In the genomic region with DNA sequence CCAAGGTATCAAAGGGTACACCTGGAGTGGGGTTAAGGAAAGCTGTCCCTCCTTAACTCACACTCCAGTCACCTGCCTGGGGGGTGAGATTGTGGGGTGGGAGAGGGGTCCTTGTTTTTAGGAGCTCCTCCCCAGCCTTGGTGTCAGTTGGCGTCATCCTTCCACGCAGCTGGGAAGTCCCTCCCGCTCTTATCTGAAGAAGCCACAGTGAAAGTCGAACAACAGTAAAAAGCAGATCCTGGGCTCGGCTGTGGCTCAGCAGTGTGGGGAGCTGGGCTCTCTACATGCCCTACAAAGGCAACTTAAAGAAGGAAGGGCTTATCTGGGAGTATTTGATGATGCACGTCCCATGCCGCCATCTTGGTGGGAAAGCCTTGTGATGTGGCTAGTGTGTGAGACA, we compare ENCODE assay signal across 27 mouse cellular contexts. TPM values are rescaled to one million over a fixed set of nuclear protein-coding genes. Genes with fewer than 3 reads are reported as not detected.
DNase-seq lines count a peak whose midpoint lies in the region; ATAC-seq and TF ChIP-seq lines count a peak whose summit lies in the region.
"Had no signal": no experiment of that assay in that cellular context is flagged by ENCODE, and none has a peak within 500 bp of the region (broad histone marks: within the 10 kb centered on the region; RNA-seq: fewer than 3 reads in every experiment).

No protein-coding gene starts in this region.

- H3K9me3 ChIP-seq in erythroblast, embryonic 14.5 days (ENCODE audit: control insufficient read depth, low read length) = no peaks in the 10 kb centered on the region
- H3K9me3 ChIP-seq: forebrain, embryonic 13.5 days; limb, embryonic 13.5 days; midbrain, embryonic 10.5 days had no signal

- TF ChIP-seq CTCF in left cerebral cortex, adult 2 months (IDR thresholded peaks at IDR 0.05) = no peak

- DNase-seq in T-cell, adult 2 months (ENCODE audit: low spot score) = peak; percentile 48
- DNase-seq in liver = peak; percentile 66
- DNase-seq in left cerebral cortex, adult 2 months (ENCODE audit: extremely low spot score in 1 of 2, low spot score in 2 of 2) = no peak
- no peak for DNase-seq in spleen, postnatal 4 days (ENCODE audit: low spot score in 2 of 2)
- DNase-seq: adrenal gland, postnatal 36 days; cerebellum, postnatal 10 days; embryo, embryonic 11 days; gastrocnemius, postnatal 25 days; kidney, adult 8-10 months; right cerebral cortex, postnatal 25 days had no signal

- peaks cover 59% of the 10 kb centered on the region for H3K4me1 ChIP-seq in erythroblast, embryonic 14.5 days (ENCODE audit: control insufficient read depth)
- H3K4me1 ChIP-seq: forebrain, embryonic 13.5 days; limb, embryonic 13.5 days; midbrain, embryonic 10.5 days; neural tube, embryonic 13.5 days had no signal

- no peak overlapping the region for H3K27ac ChIP-seq in left cerebral cortex, adult 2 months
- H3K27ac ChIP-seq: forebrain, embryonic 13.5 days; hindbrain, postnatal 0 days; limb, embryonic 13.5 days; midbrain, embryonic 10.5 days; neural tube, embryonic 13.5 days; stomach, postnatal 0 days had no signal

- no peaks in the 10 kb centered on the region for H3K27me3 ChIP-seq in erythroblast, embryonic 14.5 days (ENCODE audit: control insufficient read depth)
- H3K27me3 ChIP-seq: forebrain, embryonic 13.5 days; limb, embryonic 13.5 days; neural tube, embryonic 13.5 days had no signal

- no peak for ATAC-seq in erythroblast, adult 5-6 weeks (replicated peaks; ENCODE audit: low FRiP score, poor library complexity, severe bottlenecking)
- 0 out of 2 replicates have a peak, but pooled peaks have one; percentile 15 for ATAC-seq in megakaryocyte, adult 5-6 weeks (ENCODE audit: poor library complexity, severe bottlenecking)
- no peak for ATAC-seq in cerebellum, adult (ENCODE audit: insufficient number of reproducible peaks, low FRiP score, low TSS enrichment)
- ATAC-seq: forebrain, embryonic 13.5 days; hindbrain, postnatal 0 days; Patski had no signal

- intact Hi-C loops in left cerebral cortex, adult 2 months (cut with DNase I) = no loop called here

- peak overlapping the region; percentile 40 for H3K4me3 ChIP-seq in erythroblast, embryonic 14.5 days (replicated peaks)
- no peak overlapping the region for H3K4me3 ChIP-seq in left cerebral cortex, adult 2 months
- H3K4me3 ChIP-seq: forebrain, embryonic 13.5 days; limb, embryonic 13.5 days; midbrain, embryonic 10.5 days; neural tube, embryonic 13.5 days had no signal

- peaks cover 49% of the 10 kb centered on the region for H3K36me3 ChIP-seq in erythroblast, embryonic 14.5 days (ENCODE audit: control insufficient read depth)
- H3K36me3 ChIP-seq: limb, embryonic 13.5 days; midbrain, embryonic 10.5 days; neural tube, embryonic 13.5 days had no signal

RNA-seq across cellular contexts. Expression of gene Ubash3a, which starts 2.6 kb away (rescaled TPM):
- polyA plus RNA-seq in erythroblast, embryonic 14.5 days (2012) = 0.80 and 0.94 TPM in 2 replicates
- 6.7 and 27.5 TPM in 2 replicates for total RNA-seq in erythroblast, adult 5-6 weeks (2015; ENCODE audit: low replicate concordance)
- 6.3 and 9.6 TPM in 2 replicates for total RNA-seq in erythroblast, adult 5-6 weeks (2017; ENCODE audit: low replicate concordance)
- 2.6 and 6.2 TPM in 2 replicates for total RNA-seq in megakaryocyte, adult 5-6 weeks (2015)
- 3.9 and 5.0 TPM in 2 replicates for total RNA-seq in megakaryocyte, adult 5-6 weeks (2017)
- total RNA-seq in left cerebral cortex, adult 2 months (2021) = not detected
- total RNA-seq: heart, postnatal 25 days; left cerebral cortex, adult 18-20 months had no signal
- polyA plus RNA-seq: hindbrain, postnatal 0 days; neural tube, embryonic 13.5 days had no signal

RNA-seq across cellular contexts. Expression of gene Tmprss3, which starts 11.5 kb away (rescaled TPM):
- polyA plus RNA-seq in erythroblast, embryonic 14.5 days (2012) = not detected in 2 replicates
- not detected in 2 replicates for total RNA-seq in erythroblast, adult 5-6 weeks (2015; ENCODE audit: low replicate concordance)
- total RNA-seq in erythroblast, adult 5-6 weeks (2017; ENCODE audit: low replicate concordance) = not detected in 2 replicates
- 0.23 and 0.56 TPM in 2 replicates for total RNA-seq in megakaryocyte, adult 5-6 weeks (2015)
- 0.16 and 0.26 TPM in 2 replicates for total RNA-seq in megakaryocyte, adult 5-6 weeks (2017)
- not detected for total RNA-seq in left cerebral cortex, adult 2 months (2021)
- total RNA-seq: adrenal gland, postnatal 36 days; gastrocnemius, postnatal 25 days; heart, postnatal 25 days; monocyte, adult 5-6 weeks had no signal
- polyA plus RNA-seq: forebrain, embryonic 13.5 days; heart, embryonic 11.5 days; limb, embryonic 13.5 days; lung, embryonic 16.5 days; midbrain, embryonic 10.5 days; neural tube, embryonic 13.5 days; Patski had no signal

RNA-seq across cellular contexts. Expression of gene Tff1, which starts 45.2 kb away (rescaled TPM):
- polyA plus RNA-seq in erythroblast, embryonic 14.5 days (2012) = not detected in 2 replicates
- not detected in 2 replicates for total RNA-seq in erythroblast, adult 5-6 weeks (2015; ENCODE audit: low replicate concordance)
- total RNA-seq in erythroblast, adult 5-6 weeks (2017; ENCODE audit: low replicate concordance) = not detected in 2 replicates
- not detected in 2 replicates for total RNA-seq in megakaryocyte, adult 5-6 weeks (2015)
- not detected in 2 replicates for total RNA-seq in megakaryocyte, adult 5-6 weeks (2017)
- total RNA-seq in left cerebral cortex, adult 2 months (2021) = not detected
- total RNA-seq: adrenal gland, postnatal 36 days; gastrocnemius, postnatal 25 days; heart, postnatal 25 days; hindbrain, postnatal 0 days; left cerebral cortex, adult 18-20 months; monocyte, adult 5-6 weeks had no signal
- polyA plus RNA-seq: forebrain, embryonic 13.5 days; hindbrain, postnatal 0 days; limb, embryonic 13.5 days; lung, embryonic 16.5 days; midbrain, embryonic 10.5 days; neural tube, embryonic 13.5 days; Patski; urinary bladder, adult 2 months had no signal

Comparison
In these comparisons a context has a peak if more than half of its experiments do, and no peak if none do; other contexts are left out.
1. DNase-seq: peak in T-cell, adult 2 months (single experiment) and liver (single experiment); none in left cerebral cortex, adult 2 months (0 of 2) and spleen, postnatal 4 days (0 of 2).